In the genomic region with DNA sequence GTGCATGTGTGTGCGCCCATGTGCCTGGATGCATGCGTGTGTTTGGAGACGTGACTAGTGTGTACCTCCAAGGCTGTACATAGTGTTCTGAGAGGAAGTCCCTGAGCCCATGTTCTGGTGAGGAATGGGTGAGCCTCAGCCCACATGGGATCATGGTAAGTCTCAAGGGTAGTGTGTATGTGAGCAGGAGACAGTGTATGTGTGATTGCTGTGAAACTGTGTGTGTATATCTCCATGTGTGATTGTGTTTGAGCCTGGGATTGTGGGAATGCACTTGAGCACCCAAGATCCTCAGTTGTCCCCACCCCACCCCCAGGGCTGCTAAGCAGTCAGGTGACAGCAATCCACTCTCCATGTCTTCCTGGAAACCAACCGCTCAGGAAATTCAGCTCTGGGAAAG, we compare ENCODE assay signal across 28 mouse cellular contexts. TPM values are rescaled to one million over a fixed set of nuclear protein-coding genes. Genes with fewer than 3 reads are reported as not detected.
DNase-seq lines count a peak whose midpoint lies in the region; ATAC-seq lines count a peak whose summit lies in the region.
"Had no signal": no experiment of that assay in that cellular context is flagged by ENCODE, and none has a peak within 500 bp of the region (broad histone marks: within the 10 kb centered on the region; RNA-seq: fewer than 3 reads in every experiment).

No protein-coding gene starts in this region.

- H3K9me3 ChIP-seq in heart, embryonic 11.5 days (replicated peaks; ENCODE audit: control insufficient read depth, low read length): no peaks in the 10 kb centered on the region
- H3K9me3 ChIP-seq in hindbrain, embryonic 15.5 days: no peaks in the 10 kb centered on the region
- H3K9me3 ChIP-seq in hindbrain, embryonic 16.5 days (ENCODE audit: control insufficient read depth, low read length): no peaks in the 10 kb centered on the region
- H3K9me3 ChIP-seq in midbrain, embryonic 16.5 days (replicated peaks; ENCODE audit: control insufficient read depth, low read length, poor library complexity, severe bottlenecking): no peaks in the 10 kb centered on the region
- no peaks in the 10 kb centered on the region for H3K9me3 ChIP-seq in midbrain, embryonic 10.5 days (replicated peaks)
- H3K9me3 ChIP-seq: embryonic facial prominence, embryonic 10.5 days; embryonic facial prominence, embryonic 13.5 days; forebrain, embryonic 12.5 days; forebrain, embryonic 15.5 days; heart, embryonic 12.5 days; heart, embryonic 15.5 days had no signal

- no peak for ATAC-seq in heart, embryonic 11.5 days (replicated peaks; ENCODE audit: insufficient number of reproducible peaks, low FRiP score, low TSS enrichment)
- 0 out of 2 replicates have a peak, but pooled peaks have one; percentile 17 for ATAC-seq in hindbrain, embryonic 15.5 days (ENCODE audit: low FRiP score, low read depth)
- ATAC-seq in hindbrain, embryonic 16.5 days: no peak
- ATAC-seq in midbrain, embryonic 16.5 days: 0 out of 2 replicates have a peak, but pooled peaks have one; percentile 8
- ATAC-seq: intestine, postnatal 0 days had no signal

- H3K9ac ChIP-seq in heart, embryonic 11.5 days (ENCODE audit: low read depth, low read length): no peak overlapping the region
- H3K9ac ChIP-seq in hindbrain, embryonic 15.5 days: no peak overlapping the region
- H3K9ac ChIP-seq in hindbrain, embryonic 16.5 days (ENCODE audit: low read depth, low read length): no peak overlapping the region
- H3K9ac ChIP-seq in midbrain, embryonic 16.5 days (ENCODE audit: low read depth, low read length): no peak overlapping the region
- H3K9ac ChIP-seq: embryonic facial prominence, embryonic 13.5 days; forebrain, embryonic 12.5 days; forebrain, embryonic 15.5 days; heart, embryonic 12.5 days; heart, embryonic 15.5 days had no signal

- no peak overlapping the region for H3K4me2 ChIP-seq in heart, embryonic 11.5 days
- no peak overlapping the region for H3K4me2 ChIP-seq in hindbrain, embryonic 15.5 days
- no peak overlapping the region for H3K4me2 ChIP-seq in hindbrain, embryonic 16.5 days (ENCODE audit: low read length)
- H3K4me2 ChIP-seq in midbrain, embryonic 16.5 days (ENCODE audit: low read length): no peak overlapping the region
- H3K4me2 ChIP-seq: embryonic facial prominence, embryonic 13.5 days; forebrain, embryonic 12.5 days; forebrain, embryonic 15.5 days; heart, embryonic 12.5 days; heart, embryonic 15.5 days had no signal

- peak; percentile 33 to 40 for DNase-seq in heart, adult 18-20 months
- no peak for DNase-seq in midbrain, embryonic 10.5 days (ENCODE audit: low spot score)
- no peak for DNase-seq in kidney, postnatal 14 days
- DNase-seq: adrenal gland, adult 2 months; adrenal gland, postnatal 14 days; B cell, adult 2 months; cerebellum, adult 11-12 months; cerebellum, adult 8-10 months; cerebellum, postnatal 10 days; cerebellum, postnatal 36 days; embryo, embryonic 11 days; gastrocnemius, postnatal 25 days; heart, postnatal 4 days had no signal

- peaks cover 77% of the 10 kb centered on the region for H3K27me3 ChIP-seq in heart, embryonic 11.5 days (ENCODE audit: control insufficient read depth, insufficient read depth, low read length)
- H3K27me3 ChIP-seq in hindbrain, embryonic 15.5 days: peaks cover 28% of the 10 kb centered on the region
- peaks cover 12% of the 10 kb centered on the region; the same call in 1 of the 2 replicates for H3K27me3 ChIP-seq in hindbrain, embryonic 16.5 days (replicated peaks; ENCODE audit: control insufficient read depth, insufficient read depth, low read length)
- H3K27me3 ChIP-seq in midbrain, embryonic 16.5 days (ENCODE audit: control insufficient read depth, insufficient read depth, low read depth, low read length): peaks cover 29% of the 10 kb centered on the region
- peaks cover 92% of the 10 kb centered on the region for H3K27me3 ChIP-seq in midbrain, embryonic 10.5 days (ENCODE audit: low read depth, poor library complexity, severe bottlenecking)

- no peaks in the 10 kb centered on the region for H3K36me3 ChIP-seq in heart, embryonic 11.5 days (ENCODE audit: control insufficient read depth, insufficient read depth, low read length)
- H3K36me3 ChIP-seq in hindbrain, embryonic 15.5 days: no peaks in the 10 kb centered on the region
- no peaks in the 10 kb centered on the region for H3K36me3 ChIP-seq in hindbrain, embryonic 16.5 days (ENCODE audit: control insufficient read depth, insufficient read depth, low read length)
- H3K36me3 ChIP-seq in midbrain, embryonic 16.5 days (ENCODE audit: control insufficient read depth, insufficient read depth, low read length): no peaks in the 10 kb centered on the region
- no peaks in the 10 kb centered on the region for H3K36me3 ChIP-seq in midbrain, embryonic 10.5 days
- H3K36me3 ChIP-seq: embryonic facial prominence, embryonic 10.5 days; embryonic facial prominence, embryonic 13.5 days; forebrain, embryonic 12.5 days; forebrain, embryonic 15.5 days; heart, embryonic 12.5 days; heart, embryonic 15.5 days had no signal

- H3K4me1 ChIP-seq in heart, embryonic 11.5 days (ENCODE audit: control insufficient read depth, insufficient read depth, low read length): no peaks in the 10 kb centered on the region
- peaks cover 13% of the 10 kb centered on the region for H3K4me1 ChIP-seq in hindbrain, embryonic 15.5 days (replicated peaks)
- no peaks in the 10 kb centered on the region for H3K4me1 ChIP-seq in hindbrain, embryonic 16.5 days (ENCODE audit: control insufficient read depth, insufficient read depth, low read depth, low read length)
- H3K4me1 ChIP-seq in midbrain, embryonic 16.5 days (ENCODE audit: control insufficient read depth, insufficient read depth, low read length): peaks cover 6% of the 10 kb centered on the region; the same call in 1 of the 2 replicates
- H3K4me1 ChIP-seq in midbrain, embryonic 10.5 days: peaks cover 35% of the 10 kb centered on the region
- no peaks in the 10 kb centered on the region for H3K4me1 ChIP-seq in brown adipose tissue, adult 24 weeks (ENCODE audit: control insufficient read depth, insufficient read depth, insufficient read length, low read length)
- H3K4me1 ChIP-seq: heart, embryonic 15.5 days had no signal

- no peak overlapping the region for H3K27ac ChIP-seq in heart, embryonic 11.5 days (ENCODE audit: low read depth, low read length)
- no peak overlapping the region for H3K27ac ChIP-seq in hindbrain, embryonic 15.5 days (replicated peaks)
- H3K27ac ChIP-seq in hindbrain, embryonic 16.5 days (ENCODE audit: low read depth, low read length): no peak overlapping the region
- H3K27ac ChIP-seq in midbrain, embryonic 16.5 days (ENCODE audit: low read length): no peak overlapping the region
- H3K27ac ChIP-seq in midbrain, embryonic 10.5 days (replicated peaks): no peak overlapping the region
- peak overlapping the region; percentile 45 for H3K27ac ChIP-seq in brown adipose tissue, adult 24 weeks (replicated peaks; ENCODE audit: low read depth, low read length)
- H3K27ac ChIP-seq: embryonic facial prominence, embryonic 10.5 days; embryonic facial prominence, embryonic 13.5 days; forebrain, embryonic 12.5 days; forebrain, embryonic 15.5 days; heart, embryonic 15.5 days had no signal

- H3K4me3 ChIP-seq in heart, embryonic 11.5 days (ENCODE audit: low read depth, low read length): no peak overlapping the region
- no peak overlapping the region for H3K4me3 ChIP-seq in hindbrain, embryonic 15.5 days
- H3K4me3 ChIP-seq in hindbrain, embryonic 16.5 days (ENCODE audit: low read length): no peak overlapping the region
- no peak overlapping the region for H3K4me3 ChIP-seq in midbrain, embryonic 16.5 days (ENCODE audit: low read depth, low read length)
- H3K4me3 ChIP-seq in midbrain, embryonic 10.5 days: no peak overlapping the region
- H3K4me3 ChIP-seq in brown adipose tissue, adult 24 weeks (ENCODE audit: insufficient read depth, low read depth, low read length): no peak overlapping the region
- H3K4me3 ChIP-seq: embryonic facial prominence, embryonic 10.5 days; embryonic facial prominence, embryonic 13.5 days; erythroblast, embryonic 14.5 days; forebrain, embryonic 12.5 days; forebrain, embryonic 15.5 days; heart, embryonic 12.5 days; heart, embryonic 15.5 days had no signal

- WGBS in heart, embryonic 11.5 days (ENCODE audit: insufficient replicate concordance): 66% methylated on average over 4 of the region's 4 CpGs
- 83% methylated on average over 4 of the region's 4 CpGs for WGBS in hindbrain, embryonic 15.5 days
- WGBS in hindbrain, embryonic 16.5 days: 73% methylated on average over 4 of the region's 4 CpGs
- WGBS in midbrain, embryonic 16.5 days: 73% methylated on average over 4 of the region's 4 CpGs
- WGBS in midbrain, embryonic 10.5 days: 66% methylated on average over 4 of the region's 4 CpGs

RNA-seq across cellular contexts. Expression of gene C1qc, which starts 2.0 kb away (rescaled TPM):
- 10 to 100 TPM; 36.9 to 41.6 TPM for total RNA-seq in heart, adult 18-20 months (2021)
- polyA plus RNA-seq in heart, embryonic 11.5 days (2014; fragmentation: Nextera tagmentation; extraction: Ambion mirVana): 7.1 and 7.4 TPM in 2 replicates
- polyA plus RNA-seq in hindbrain, embryonic 15.5 days (2015; fragmentation: Nextera tagmentation; extraction: Ambion mirVana): 24.2 and 33.1 TPM in 2 replicates
- polyA plus RNA-seq in hindbrain, embryonic 16.5 days (2015; fragmentation: Nextera tagmentation; extraction: Ambion mirVana): 25.5 and 28.8 TPM in 2 replicates
- 13.9 and 20.8 TPM in 2 replicates for polyA plus RNA-seq in midbrain, embryonic 16.5 days (2015; fragmentation: Nextera tagmentation; extraction: Ambion mirVana)
- polyA plus RNA-seq in midbrain, embryonic 10.5 days (2016; fragmentation: Nextera tagmentation; extraction: Ambion mirVana): 7.1 and 12.9 TPM in 2 replicates
- 49.4 and 55.0 TPM in 2 replicates for polyA plus RNA-seq in brown adipose tissue, adult 24 weeks (2012; ENCODE audit: insufficient read depth, insufficient read length, missing spikeins)
- total RNA-seq: CH12.LX, MEL had no signal

RNA-seq across cellular contexts. Expression of gene C1qa, which starts 3.8 kb away (rescaled TPM):
- 10 to 100 TPM; 44.4 to 55.2 TPM for total RNA-seq in heart, adult 18-20 months (2021)
- 8.1 and 8.8 TPM in 2 replicates for polyA plus RNA-seq in heart, embryonic 11.5 days (2014; fragmentation: Nextera tagmentation; extraction: Ambion mirVana)
- 30.8 and 36.4 TPM in 2 replicates for polyA plus RNA-seq in hindbrain, embryonic 15.5 days (2015; fragmentation: Nextera tagmentation; extraction: Ambion mirVana)
- polyA plus RNA-seq in hindbrain, embryonic 16.5 days (2015; fragmentation: Nextera tagmentation; extraction: Ambion mirVana): 34.0 and 36.8 TPM in 2 replicates
- polyA plus RNA-seq in midbrain, embryonic 16.5 days (2015; fragmentation: Nextera tagmentation; extraction: Ambion mirVana): 22.9 and 26.3 TPM in 2 replicates
- 4.9 and 9.1 TPM in 2 replicates for polyA plus RNA-seq in midbrain, embryonic 10.5 days (2016; fragmentation: Nextera tagmentation; extraction: Ambion mirVana)
- polyA plus RNA-seq in brown adipose tissue, adult 24 weeks (2012; ENCODE audit: insufficient read depth, insufficient read length, missing spikeins): 56.5 and 75.2 TPM in 2 replicates
- total RNA-seq: CH12.LX had no signal

RNA-seq across cellular contexts. Expression of gene C1qb, which starts 8.8 kb away (rescaled TPM):
- 10 to 100 TPM; 42.6 to 54.2 TPM for total RNA-seq in heart, adult 18-20 months (2021)
- polyA plus RNA-seq in heart, embryonic 11.5 days (2014; fragmentation: Nextera tagmentation; extraction: Ambion mirVana): 14.8 and 17.0 TPM in 2 replicates
- polyA plus RNA-seq in hindbrain, embryonic 15.5 days (2015; fragmentation: Nextera tagmentation; extraction: Ambion mirVana): 42.6 and 56.4 TPM in 2 replicates
- 49.8 and 53.9 TPM in 2 replicates for polyA plus RNA-seq in hindbrain, embryonic 16.5 days (2015; fragmentation: Nextera tagmentation; extraction: Ambion mirVana)
- polyA plus RNA-seq in midbrain, embryonic 16.5 days (2015; fragmentation: Nextera tagmentation; extraction: Ambion mirVana): 29.3 and 40.8 TPM in 2 replicates
- 20.6 and 32.4 TPM in 2 replicates for polyA plus RNA-seq in midbrain, embryonic 10.5 days (2016; fragmentation: Nextera tagmentation; extraction: Ambion mirVana)
- 61.3 and 65.2 TPM in 2 replicates for polyA plus RNA-seq in brown adipose tissue, adult 24 weeks (2012; ENCODE audit: insufficient read depth, insufficient read length, missing spikeins)
- total RNA-seq: CH12.LX, MEL had no signal

RNA-seq across cellular contexts. Expression of gene Ephb2, which starts 59.0 kb away (rescaled TPM):
- under 1 TPM; 0.89 to 0.90 TPM for total RNA-seq in heart, adult 18-20 months (2021)
- 2.5 and 2.7 TPM in 2 replicates for polyA plus RNA-seq in heart, embryonic 11.5 days (2014; fragmentation: Nextera tagmentation; extraction: Ambion mirVana)
- polyA plus RNA-seq in hindbrain, embryonic 15.5 days (2015; fragmentation: Nextera tagmentation; extraction: Ambion mirVana): 23.7 and 24.3 TPM in 2 replicates
- polyA plus RNA-seq in hindbrain, embryonic 16.5 days (2015; fragmentation: Nextera tagmentation; extraction: Ambion mirVana): 7.8 and 10.1 TPM in 2 replicates
- polyA plus RNA-seq in midbrain, embryonic 16.5 days (2015; fragmentation: Nextera tagmentation; extraction: Ambion mirVana): 13.1 and 17.5 TPM in 2 replicates
- polyA plus RNA-seq in midbrain, embryonic 10.5 days (2016; fragmentation: Nextera tagmentation; extraction: Ambion mirVana): 15.6 and 20.9 TPM in 2 replicates
- 1.4 and 1.5 TPM in 2 replicates for polyA plus RNA-seq in brown adipose tissue, adult 24 weeks (2012; ENCODE audit: insufficient read depth, insufficient read length, missing spikeins)
- polyA plus RNA-seq: erythroblast, embryonic 14.5 days had no signal

Comparison
In these comparisons a context has a peak if more than half of its experiments do, and no peak if none do; other contexts are left out.
1. ATAC-seq: peak in hindbrain, embryonic 15.5 days (single experiment) and midbrain, embryonic 16.5 days (single experiment); none in heart, embryonic 11.5 days (single experiment) and hindbrain, embryonic 16.5 days (single experiment).
2. DNase-seq: peak in heart, adult 18-20 months (2 of 2); none in midbrain, embryonic 10.5 days (single experiment) and kidney, postnatal 14 days (single experiment).